Mouse (Mus musculus) forebrain, embryonic 11.5 days (tissue): Measurements from ENCODE around the gene Kifap3. TPM values are rescaled to one million over a fixed set of nuclear protein-coding genes. Genes with fewer than 3 reads are reported as not detected.

Experiments used
- polyA plus RNA-seq: library from polyadenylated mRNA; unstranded; fragments of >200 nt; fragmentation: Nextera tagmentation; extraction: Ambion mirVana; gene quantifications from 2 replicates; pipeline ENCODE4 v1.2.1, GENCODE M21; 2014

Kifap3 gene
- polyA plus RNA-seq, 1 experiment from 2014 or later = 49.1 TPM

Other genes with a start within 250 kb of the Kifap3 start
- 0.88 and 0.97 TPM in 2 replicates for gene Mettl11b, start 54.4 kb upstream of the Kifap3 start, polyA plus RNA-seq
- gene Scyl3, start 149.5 kb downstream of the Kifap3 start, polyA plus RNA-seq = 20.1 and 21.3 TPM in 2 replicates
- gene BC055324, start 215.2 kb downstream of the Kifap3 start, polyA plus RNA-seq = 38.4 and 41.2 TPM in 2 replicates
- 9.6 and 12.1 TPM in 2 replicates for gene Mettl18, start 215.3 kb downstream of the Kifap3 start, polyA plus RNA-seq